Mouse (Mus musculus): Measurements from ENCODE around the gene S1pr2.
"Not testable (repeated sequence)": the region's sequence is repeated elsewhere in the genome, so short reads cannot be mapped to it uniquely, and the experiment has no call there.

S1pr2 gene

GRCm38 (mm10) chr9:20976216-20976960, at the start of gene S1pr2:
Gene S1pr2 (minus strand): TSS chr9:20976781.
- DNase-seq, result peak; percentile 27

DNA sequence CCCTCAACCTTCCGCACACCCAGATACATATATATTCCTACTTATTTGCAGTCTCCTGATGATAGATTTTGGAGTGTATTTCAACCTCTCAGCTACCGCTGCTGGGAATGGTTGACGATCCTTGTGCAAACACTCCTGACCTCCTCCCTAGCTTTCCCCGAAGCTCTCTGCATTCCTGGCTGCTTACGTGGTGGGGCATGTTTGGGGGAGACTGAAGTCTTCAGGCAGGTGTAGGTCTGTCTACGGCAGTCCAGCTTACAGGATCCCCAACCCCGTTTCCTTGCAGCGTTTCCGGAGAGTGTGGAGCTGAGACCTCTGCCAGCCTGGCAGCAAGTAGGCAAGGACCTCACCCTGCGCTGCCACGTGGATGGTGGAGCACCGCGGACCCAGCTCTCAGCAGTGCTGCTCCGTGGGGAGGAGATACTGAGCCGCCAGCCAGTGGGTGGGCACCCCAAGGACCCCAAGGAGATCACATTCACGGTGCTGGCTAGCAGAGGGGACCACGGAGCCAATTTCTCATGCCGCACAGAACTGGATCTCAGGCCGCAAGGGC, 48.8 kb upstream of the S1pr2 start:
- DNase-seq, result no peak

- DNase-seq, result no peak
Measured at GRCm38 (mm10) chr9:21022726-21023125, 46.1 kb upstream of the S1pr2 start.

DNA sequence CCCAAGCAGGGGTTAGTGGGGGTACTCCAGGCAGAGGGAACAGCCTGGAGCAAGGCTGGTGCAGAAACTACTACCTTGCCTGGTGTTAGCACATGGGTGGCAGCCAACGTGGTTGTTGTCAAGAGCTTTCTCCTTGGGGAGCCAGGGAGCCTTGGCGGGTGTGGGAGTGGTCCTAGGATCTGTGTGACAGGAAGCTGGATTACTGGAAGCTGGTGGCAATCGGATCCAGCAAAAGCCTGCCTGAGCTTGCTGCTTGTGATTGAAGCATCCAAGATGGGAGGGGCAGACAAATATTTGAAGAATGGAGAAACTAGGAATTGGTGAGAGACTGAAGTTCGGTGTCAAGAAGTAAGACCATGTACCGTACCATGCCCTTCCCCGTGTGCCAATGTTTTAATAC, 45.7 kb upstream of the S1pr2 start:
- DNase-seq, result no peak

GRCm38 (mm10) chr9:21021363-21021762, 44.8 kb upstream of the S1pr2 start:
- DNase-seq, result no peak

DNA sequence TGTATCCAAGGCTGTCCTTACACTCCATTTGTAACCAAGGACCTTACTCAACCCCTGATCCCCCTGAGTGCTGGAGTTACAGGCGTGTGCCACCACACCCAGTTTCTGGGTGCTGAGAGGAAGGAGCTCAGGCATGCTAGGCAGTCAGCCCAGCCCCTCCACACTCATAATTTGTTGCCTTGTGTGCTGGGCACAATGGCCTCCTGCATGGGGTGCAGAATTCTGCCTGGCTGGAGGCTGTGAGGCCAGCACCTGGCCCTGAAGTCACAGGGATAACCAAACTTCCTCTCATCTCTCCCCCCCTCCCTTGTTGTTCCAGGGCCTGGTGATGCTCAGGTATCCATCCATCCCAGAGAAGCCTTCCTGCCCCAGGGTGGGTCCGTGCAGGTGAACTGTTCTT, 42.0 kb upstream of the S1pr2 start:
- no peak for DNase-seq

- DNase-seq, result no peak
Measured at GRCm38 (mm10) chr9:21017177-21017575, 40.6 kb upstream of the S1pr2 start.

GRCm38 (mm10) chr9:21016331-21017176, 40.0 kb upstream of the S1pr2 start:
- no peak for DNase-seq

DNA sequence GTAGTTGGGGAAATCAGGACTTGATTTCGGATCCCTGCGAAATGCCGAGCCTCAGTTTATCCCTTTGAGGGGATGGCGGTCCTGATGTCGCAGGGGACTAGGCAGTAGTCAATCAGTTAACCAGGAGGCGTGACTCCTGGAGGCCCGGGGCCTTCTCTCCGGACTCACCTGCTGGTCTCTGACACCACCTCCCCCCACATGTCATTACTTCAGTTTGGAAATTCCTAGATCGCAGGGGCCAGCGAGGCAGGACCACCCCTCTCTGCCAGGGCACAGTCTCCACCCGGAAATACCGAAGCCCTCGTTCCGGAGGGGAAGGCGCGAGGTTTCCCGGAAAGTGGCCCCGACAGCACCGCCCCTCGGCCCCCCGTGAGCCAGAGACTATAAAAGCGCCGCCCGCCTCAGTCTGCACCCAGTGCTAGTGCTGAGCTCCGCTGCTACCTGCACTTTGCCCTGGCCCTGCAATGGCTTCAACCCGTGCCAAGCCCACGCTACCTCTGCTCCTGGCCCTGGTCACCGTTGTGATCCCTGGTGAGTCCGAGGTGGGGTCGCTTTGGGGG, 39.1 kb upstream of the S1pr2 start, which contains the start of gene Icam1:
Gene Icam1, plus strand, starts transcription at position 415 of the 560 bp plus-strand sequence.
- DNase-seq, result no peak

- DNase-seq, result no peak
Measured at GRCm38 (mm10) chr9:21014691-21015570, 38.4 kb upstream of the S1pr2 start.

GRCm38 (mm10) chr9:21012368-21012767, 35.8 kb upstream of the S1pr2 start:
- no peak for DNase-seq

DNA sequence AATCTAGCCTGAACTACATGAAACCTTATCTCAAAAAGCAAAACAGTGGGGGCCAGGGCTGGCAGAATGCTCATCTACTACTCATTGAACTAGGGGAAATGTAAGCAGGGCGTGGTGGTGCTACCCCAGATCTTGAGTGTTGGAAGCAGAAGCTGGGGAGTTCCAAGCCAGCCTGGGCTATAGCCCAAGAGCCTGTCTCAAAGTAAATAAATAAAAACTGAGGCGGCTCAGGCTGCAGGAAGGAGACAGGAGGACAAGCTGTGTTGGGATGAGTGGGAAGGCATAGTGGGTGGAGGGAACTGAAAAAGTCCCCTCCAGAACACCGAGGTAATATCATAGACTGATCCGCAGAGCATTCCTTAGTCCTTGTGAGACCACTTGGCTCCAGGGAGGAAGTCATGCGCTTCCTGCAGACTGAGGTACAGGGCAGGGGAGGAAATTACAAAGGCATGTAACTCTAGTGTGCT, 35.3 kb upstream of the S1pr2 start:
- DNase-seq, result no peak

- not testable (repeated sequence) for DNase-seq
Measured at GRCm38 (mm10) chr9:21010939-21011541, 34.5 kb upstream of the S1pr2 start.

- no peak for DNase-seq
Measured at GRCm38 (mm10) chr9:21010362-21010761, 33.8 kb upstream of the S1pr2 start.

- DNase-seq, result no peak
Measured at GRCm38 (mm10) chr9:21008007-21008406, 31.4 kb upstream of the S1pr2 start.

DNA sequence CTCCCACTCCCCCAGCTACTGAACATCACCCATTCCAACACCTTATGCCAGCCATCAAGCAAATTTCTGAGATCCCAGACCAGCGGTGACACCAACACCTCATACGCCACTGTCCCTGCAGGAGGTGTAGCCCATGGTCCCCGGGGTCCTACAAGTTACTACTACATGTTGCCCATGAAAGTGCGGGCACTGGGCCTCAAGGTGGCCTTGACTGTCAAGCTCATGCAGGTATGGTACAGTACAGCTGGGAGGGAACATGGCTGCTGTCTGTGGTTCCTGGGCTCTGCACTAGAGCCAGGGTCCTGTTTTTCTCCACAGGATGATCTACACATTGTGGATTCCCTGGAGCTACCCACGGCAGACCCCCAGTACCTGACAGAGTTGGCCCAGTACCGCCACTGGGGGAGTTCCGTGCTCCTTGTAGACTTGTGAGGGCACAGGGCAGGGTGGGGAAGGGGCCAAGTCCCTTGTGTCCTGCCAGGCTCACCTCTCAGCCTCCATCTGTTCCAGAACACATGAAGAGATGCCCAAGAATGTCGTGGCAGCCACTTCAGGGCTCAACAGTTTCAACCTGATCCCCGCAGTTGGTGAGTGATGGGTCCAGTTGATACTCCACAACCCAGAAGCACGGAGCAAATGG, 30.9 kb upstream of the S1pr2 start:
- no peak for DNase-seq

- DNase-seq, result peak; percentile 85
Measured at GRCm38 (mm10) chr9:21002627-21003551, 26.3 kb upstream of the S1pr2 start, which contains the start of gene Mrpl4. Gene Mrpl4 (plus strand): TSS chr9:21002738.

DNA sequence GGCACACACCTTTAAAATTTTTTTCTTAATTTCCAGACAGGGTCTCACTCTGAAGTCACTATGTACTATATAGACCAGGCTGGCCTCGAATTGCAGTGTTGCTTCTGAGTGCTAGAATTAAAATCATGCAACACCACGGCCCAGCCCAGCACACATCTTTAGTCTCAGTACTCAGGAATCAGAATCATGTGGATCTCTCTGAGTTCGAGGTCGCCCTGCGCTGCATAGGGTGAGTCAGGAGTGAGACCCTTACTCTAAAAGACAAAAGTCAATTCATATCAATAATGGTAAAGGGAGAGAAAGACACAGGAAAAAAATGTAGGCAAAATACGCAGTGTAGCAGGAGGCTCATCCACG, 25.7 kb upstream of the S1pr2 start:
- DNase-seq, result no peak

DNA sequence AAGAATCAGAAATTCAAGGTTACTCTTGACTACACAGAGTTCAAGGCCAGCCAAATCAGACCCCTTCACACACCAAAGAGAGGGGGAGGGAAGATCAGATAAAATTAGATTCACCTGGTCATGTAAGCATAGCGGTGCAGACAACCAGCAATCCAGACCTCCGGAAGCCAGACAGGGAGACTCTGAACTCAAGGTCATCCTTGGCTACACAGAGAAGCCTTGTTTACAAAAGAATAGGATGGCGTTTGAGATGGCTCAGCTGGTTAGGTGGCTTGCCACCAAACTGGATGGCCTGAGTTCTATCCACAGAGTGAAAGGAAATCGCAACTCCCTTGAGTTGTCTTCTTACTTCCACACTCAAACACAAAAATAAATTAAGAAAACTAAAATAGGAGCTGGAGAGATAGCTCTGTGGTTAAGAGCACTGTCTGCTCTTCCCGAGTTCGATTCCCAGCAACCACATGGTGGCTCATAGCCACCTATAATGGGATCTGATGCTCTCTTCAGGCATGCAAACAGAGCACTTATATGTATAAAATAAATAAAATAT, 25.1 kb upstream of the S1pr2 start:
- no peak for DNase-seq

DNA sequence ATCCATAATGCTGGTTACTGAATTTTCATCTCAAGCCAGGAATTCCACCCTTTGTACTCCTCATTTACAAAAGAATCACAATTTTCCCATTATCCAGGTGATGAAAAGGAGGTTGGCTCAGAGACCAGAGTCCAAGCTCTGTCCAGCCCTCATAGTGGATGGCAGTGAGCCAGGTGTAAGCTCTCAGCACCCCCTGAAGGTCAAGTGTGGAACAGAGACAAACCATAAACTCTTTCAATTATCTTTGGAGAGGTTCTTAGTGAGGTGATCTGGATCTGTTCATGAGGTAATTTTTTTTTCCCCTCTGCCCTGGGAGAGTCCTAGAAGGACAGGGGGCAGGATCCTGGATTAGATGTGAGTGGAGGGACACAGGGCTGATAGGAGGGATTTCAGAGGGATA, 24.2 kb upstream of the S1pr2 start:
- peak; percentile 30 for DNase-seq

Measured in cerebellum, adult 9-10 months (tissue).